Mouse (Mus musculus) forebrain, embryonic 14.5 days (tissue): ENCODE measurements around the gene Lactb. TPM values are rescaled to one million over a fixed set of nuclear protein-coding genes. Genes with fewer than 3 reads are reported as not detected.

Experiments
- ATAC-seq: fragments of 200-750 bp; cut with Nextera tagmentation; 2 replicates; pipeline ENCODE4 v1.8.0; 2017; ENCODE audit warnings: mild to moderate bottlenecking, moderate library complexity
- DNase-seq: peaks from one replicate; pipeline ENCODE4 v3.0.0-alpha.2; 2015; ENCODE audit warnings: low spot score
- H3K27ac ChIP-seq: fragments of 300-500 bp; sonication (generic); 2 replicates; pipeline ENCODE4 v1.5.1; 2014; ENCODE audit warnings: low read depth, mild to moderate bottlenecking, control low read depth, low read length, moderate library complexity
- H3K27me3 ChIP-seq: fragments of 300-500 bp; sonication (generic); replicated peaks from 2 replicates; pipeline ENCODE4 v1.6.1; 2014; ENCODE audit warnings: low read length, control low read depth, mixed read lengths; ENCODE audit not compliant: control insufficient read depth, insufficient read depth
- H3K36me3 ChIP-seq: fragments of 300-500 bp; sonication (generic); 2 replicates; pipeline ENCODE4 v1.6.1; 2014; ENCODE audit warnings: low read length, control low read depth; ENCODE audit not compliant: control insufficient read depth, insufficient read depth
- H3K4me1 ChIP-seq: fragments of 300-500 bp; sonication (generic); 2 replicates; pipeline ENCODE4 v1.6.1; 2014; ENCODE audit warnings: antibody characterized with exemption, low read length, control low read depth; ENCODE audit not compliant: control insufficient read depth, insufficient read depth
- H3K4me2 ChIP-seq: fragments of 300-500 bp; sonication (generic); 2 replicates; pipeline ENCODE4 v1.6.1; 2014; ENCODE audit warnings: mild to moderate bottlenecking, control low read depth, low read length
- H3K4me3 ChIP-seq: fragments of 300-500 bp; sonication (generic); 2 replicates; pipeline ENCODE4 v1.5.1; 2014; ENCODE audit warnings: low read depth, low read length, control low read depth
- H3K9ac ChIP-seq: fragments of 300-500 bp; sonication (generic); 2 replicates; pipeline ENCODE4 v1.6.1; 2014; ENCODE audit warnings: mild to moderate bottlenecking, low read length, control low read depth, moderate library complexity
- H3K9me3 ChIP-seq: fragments of 300-500 bp; sonication (generic); replicated peaks from 2 replicates; pipeline ENCODE4 v1.6.1; 2016; ENCODE audit warnings: low read length, control low read depth, mixed read lengths; ENCODE audit not compliant: control insufficient read depth
- WGBS: fragments of 180-500 bp; shearing (Covaris S2); extraction: QIAGEN DNeasy Blood & Tissue Kit; methylation state at CpG from one replicate; pipeline ENCODE4 v1.1.7; 2014; 5-methylcytosine and 5-hydroxymethylcytosine counted together
- polyA plus RNA-seq: library from polyadenylated mRNA; unstranded; fragments of >200 nt; fragmentation: Nextera tagmentation; extraction: Ambion mirVana; gene quantifications from 2 replicates; pipeline ENCODE4 v1.2.1, GENCODE M21; 2014

Lactb gene
- polyA plus RNA-seq, 1 experiment from 2014 or later = 10.2 TPM

DNA sequence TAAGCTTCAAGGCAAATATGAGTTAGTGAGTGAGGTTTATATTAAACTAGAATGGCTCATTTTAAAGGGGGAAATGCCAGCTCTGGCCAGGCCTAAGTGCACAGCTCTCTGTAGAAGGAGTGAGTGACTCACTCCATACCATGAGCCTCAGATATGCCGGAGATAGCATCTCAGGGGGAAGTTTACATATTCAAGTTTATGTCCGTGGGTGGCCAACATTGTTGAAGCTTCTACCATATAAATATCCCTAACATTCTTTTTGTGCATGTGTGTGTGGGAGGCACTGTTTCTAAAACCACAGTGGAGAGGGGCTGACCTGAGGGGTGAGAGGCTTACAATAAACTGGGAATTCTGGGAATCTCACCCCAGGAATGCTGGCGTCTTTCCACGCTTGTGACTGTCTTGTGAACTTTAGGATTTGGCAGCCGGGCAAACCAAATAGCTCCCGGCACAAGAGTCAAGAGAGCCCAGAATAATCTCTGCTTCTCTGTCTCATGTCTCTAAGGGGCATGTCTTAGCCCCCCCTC is 13.7 kb upstream of the Lactb start:
- ATAC-seq (no peak), DNase-seq (no peak)
- Histone ChIP-seq H3K9me3 (no peaks in the 10 kb centered on the region), H3K4me2 (no peak overlapping the region), H3K27me3 (no peaks in the 10 kb centered on the region), H3K4me1 (no peaks in the 10 kb centered on the region), H3K4me3 (no peak overlapping the region), H3K9ac (no peak overlapping the region), H3K27ac (no peak overlapping the region), H3K36me3 (no peaks in the 10 kb centered on the region)
- WGBS = 60% methylated on average over 6 of the region's 6 CpGs

DNA sequence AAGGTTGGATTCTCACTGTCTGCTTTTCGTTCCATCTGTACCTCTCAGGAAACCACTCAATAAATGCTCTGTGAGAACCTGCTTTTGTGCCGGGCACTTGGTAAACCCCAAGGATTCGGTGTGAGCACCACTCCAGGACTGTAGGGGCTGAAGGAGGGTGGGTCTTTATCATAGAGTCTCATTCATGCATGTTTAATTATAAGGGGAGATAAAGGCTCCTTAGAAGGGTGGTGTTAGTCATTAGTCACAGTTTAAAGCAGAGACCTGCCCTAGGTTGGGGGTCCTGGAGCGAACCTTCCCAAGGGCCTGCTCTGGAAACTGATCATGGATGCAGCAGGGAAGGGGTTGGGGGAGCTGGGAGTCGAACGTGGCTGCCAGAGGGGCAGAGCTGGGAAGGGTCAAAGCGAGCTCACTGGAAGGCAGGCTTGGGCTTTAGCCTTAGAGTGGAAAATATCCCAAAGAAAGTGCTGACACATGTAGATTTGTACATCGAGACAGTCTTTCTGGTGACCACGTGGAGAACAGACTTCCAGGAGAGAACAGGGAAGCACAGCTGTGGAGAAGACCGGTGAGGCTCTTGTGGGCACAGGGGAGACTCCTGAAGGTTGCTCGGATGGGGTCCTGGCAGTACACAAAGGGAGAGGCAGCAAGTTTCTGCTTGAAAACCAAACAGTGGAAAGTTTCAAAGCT is 13.1 kb upstream of the Lactb start:
- Histone ChIP-seq H3K4me3 (no peak overlapping the region), H3K4me1 (no peaks in the 10 kb centered on the region), H3K4me2 (no peak overlapping the region), H3K27me3 (no peaks in the 10 kb centered on the region), H3K9ac (no peak overlapping the region), H3K27ac (no peak overlapping the region), H3K36me3 (no peaks in the 10 kb centered on the region), H3K9me3 (no peaks in the 10 kb centered on the region)
- 58% methylated on average over 11 of the region's 11 CpGs for WGBS
- DNase-seq (no peak), ATAC-seq (no peak)

DNA sequence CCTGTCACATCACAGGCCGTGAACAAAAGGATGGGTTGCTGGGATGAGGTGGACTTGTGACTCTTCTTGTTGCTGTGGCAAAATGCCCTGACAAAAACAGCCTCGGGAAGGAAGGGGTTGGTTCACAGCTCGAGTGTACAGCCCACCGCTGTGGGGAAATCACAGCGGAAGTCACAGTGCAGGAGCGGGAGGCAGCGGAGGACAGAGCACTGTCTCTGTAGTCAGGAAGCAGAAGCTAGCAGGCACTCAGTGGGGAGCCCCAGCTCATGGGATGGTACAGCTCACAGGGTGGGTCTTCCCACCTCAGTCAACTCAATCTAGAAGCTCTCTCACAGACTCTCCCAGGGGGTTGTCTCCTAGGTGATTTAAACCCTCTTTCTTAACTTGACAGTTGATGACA is 10.1 kb upstream of the Lactb start:
- no peaks in the 10 kb centered on the region for H3K36me3 ChIP-seq
- DNase-seq (no peak), ATAC-seq (no peak)
- H3K4me3 ChIP-seq = no peak overlapping the region
- H3K9me3 ChIP-seq = no peaks in the 10 kb centered on the region
- no peak overlapping the region for H3K4me2 ChIP-seq
- H3K27ac ChIP-seq = no peak overlapping the region
- 87% methylated on average over 7 of the region's 7 CpGs for WGBS
- no peak overlapping the region for H3K9ac ChIP-seq
- no peaks in the 10 kb centered on the region for H3K4me1 ChIP-seq
- H3K27me3 ChIP-seq = no peaks in the 10 kb centered on the region

DNA sequence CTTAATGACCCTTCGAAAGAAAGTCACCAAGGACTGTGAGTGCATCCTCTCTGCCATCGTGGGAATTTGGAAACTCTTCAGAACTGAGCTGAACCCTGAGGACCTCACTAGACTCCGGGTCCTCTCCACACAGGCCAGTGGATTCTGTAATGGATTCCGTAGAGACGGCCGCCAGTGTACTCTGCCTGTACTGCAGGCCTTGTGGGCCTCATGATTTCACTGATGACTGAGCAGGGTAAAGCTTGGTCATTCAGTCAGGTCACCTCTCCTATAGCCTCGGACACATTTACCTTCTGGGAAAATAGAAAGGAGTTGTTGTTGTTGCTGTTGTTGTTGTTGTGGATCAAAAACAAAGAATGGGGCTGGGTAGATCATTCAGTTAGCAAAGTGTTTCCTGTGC is 6.8 kb upstream of the Lactb start:
- H3K4me2 ChIP-seq = no peak overlapping the region
- WGBS = 68% methylated on average over 7 of the region's 7 CpGs

DNA sequence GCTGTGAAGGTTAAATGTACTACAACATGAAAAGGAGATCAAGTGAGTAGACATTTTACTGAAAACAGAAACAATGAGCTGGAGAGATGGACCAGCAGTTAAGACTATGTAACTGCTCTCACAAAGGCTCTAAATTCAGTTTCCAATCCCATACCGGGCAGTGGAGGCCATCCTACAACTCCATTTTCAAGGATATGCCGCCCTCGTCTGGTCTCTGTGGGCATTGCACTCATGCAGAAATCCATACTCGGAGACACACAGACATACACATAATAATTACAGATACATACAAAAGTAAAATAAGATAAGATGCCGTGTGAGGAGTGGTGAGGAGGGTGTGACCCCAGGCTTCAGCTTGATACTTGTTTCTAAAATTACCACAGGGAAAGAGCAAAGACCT is 5.2 kb upstream of the Lactb start:
- Histone ChIP-seq H3K27me3 (no peaks in the 10 kb centered on the region), H3K4me2 (no peak overlapping the region), H3K27ac (no peak overlapping the region), H3K4me1 (peaks cover 2% of the 10 kb centered on the region; the same call in 1 of the 2 replicates), H3K36me3 (no peaks in the 10 kb centered on the region), H3K9ac (no peak overlapping the region), H3K4me3 (no peak overlapping the region), H3K9me3 (no peaks in the 10 kb centered on the region)
- no peak for ATAC-seq
- DNase-seq = peak; percentile 78
- 8% methylated on average over 5 of the region's 5 CpGs for WGBS

More for the DNA sequence above, 6.8 kb upstream of the Lactb start:
- Histone ChIP-seq H3K4me1 (no peaks in the 10 kb centered on the region), H3K9ac (no peak overlapping the region), H3K36me3 (no peaks in the 10 kb centered on the region), H3K27me3 (no peaks in the 10 kb centered on the region), H3K4me3 (no peak overlapping the region), H3K27ac (no peak overlapping the region), H3K9me3 (no peaks in the 10 kb centered on the region)
- no peak for ATAC-seq
- DNase-seq = no peak

DNA sequence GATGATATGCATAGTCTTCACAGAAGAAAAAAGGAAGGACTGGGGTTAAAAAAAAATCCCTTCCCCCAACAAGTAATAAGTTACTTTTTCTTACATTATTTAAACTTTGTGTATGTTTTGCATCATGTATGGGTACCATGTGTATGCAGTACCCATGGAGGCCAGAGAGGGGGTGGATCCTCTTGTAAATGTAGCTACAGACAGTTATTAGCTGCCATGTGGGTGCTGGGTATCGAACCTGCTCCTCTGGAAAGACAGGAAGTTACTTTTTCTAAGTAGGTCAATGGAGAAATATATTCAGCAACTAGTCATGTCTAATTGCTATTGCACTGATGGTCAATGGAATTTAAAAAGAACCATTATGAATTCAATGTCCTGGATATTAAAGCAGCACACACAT is 3.2 kb upstream of the Lactb start:
- DNase-seq = no peak
- Histone ChIP-seq H3K4me2 (no peak overlapping the region), H3K27me3 (no peaks in the 10 kb centered on the region), H3K36me3 (no peaks in the 10 kb centered on the region), H3K4me1 (peaks cover 2% of the 10 kb centered on the region; the same call in 1 of the 2 replicates), H3K4me3 (no peak overlapping the region), H3K27ac (no peak overlapping the region), H3K9me3 (no peaks in the 10 kb centered on the region), H3K9ac (no peak overlapping the region)
- ATAC-seq = no peak
- WGBS = 94% methylated on average over 1 of the region's 1 CpGs

DNA sequence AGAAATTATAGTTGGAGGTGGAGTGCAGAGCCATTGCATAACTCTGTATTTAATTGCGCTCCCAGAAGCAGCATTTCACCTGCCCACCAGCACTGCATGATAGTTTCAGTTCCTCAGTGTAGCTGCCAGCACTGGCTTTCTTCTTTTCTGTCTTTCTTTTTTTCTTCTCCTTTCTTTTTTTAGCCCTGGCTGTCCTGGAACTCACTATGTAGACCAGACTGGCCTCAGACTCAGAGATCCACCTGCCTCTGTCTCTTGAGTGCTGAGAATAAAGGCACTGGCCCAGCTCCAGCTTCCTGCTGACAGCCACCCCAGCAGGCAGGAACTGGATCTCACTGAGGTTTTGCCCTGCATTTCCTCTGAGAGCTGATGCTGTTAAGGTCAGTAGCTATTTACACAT is 2.7 kb upstream of the Lactb start:
- no peak overlapping the region for H3K4me2 ChIP-seq
- no peak overlapping the region for H3K9ac ChIP-seq
- DNase-seq = no peak
- ATAC-seq = no peak
- peaks cover 2% of the 10 kb centered on the region; the same call in 1 of the 2 replicates for H3K4me1 ChIP-seq
- H3K27ac ChIP-seq = no peak overlapping the region
- no peaks in the 10 kb centered on the region for H3K9me3 ChIP-seq
- H3K27me3 ChIP-seq = no peaks in the 10 kb centered on the region
- H3K4me3 ChIP-seq = no peak overlapping the region
- 0 out of 2 replicates have a peak, but pooled peaks cover under 1% of the 10 kb centered on the region for H3K36me3 ChIP-seq
- 93% methylated on average over 1 of the region's 1 CpGs for WGBS

DNA sequence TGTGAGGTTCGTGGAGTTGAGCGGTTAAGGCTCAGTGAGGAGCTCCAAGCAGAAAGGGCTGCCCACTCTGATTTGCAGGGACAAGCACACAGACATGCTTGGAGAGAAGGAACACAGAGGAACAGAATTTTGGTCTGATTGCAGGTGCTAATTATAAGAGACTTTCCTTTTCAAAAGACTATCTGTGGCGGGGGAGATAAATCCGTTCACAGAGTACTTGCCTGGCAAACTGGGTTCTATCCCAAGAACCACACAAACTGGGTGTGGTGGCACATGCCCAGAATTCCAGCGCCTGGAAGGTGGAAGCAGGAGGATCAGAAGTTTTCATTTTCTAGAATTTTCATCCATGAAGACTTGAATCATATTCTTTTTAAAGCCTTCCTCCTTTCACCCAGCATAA is 1.8 kb upstream of the Lactb start:
- H3K27ac ChIP-seq = no peak overlapping the region
- DNase-seq (no peak), ATAC-seq (no peak)
- H3K4me3 ChIP-seq = no peak overlapping the region
- H3K27me3 ChIP-seq = no peaks in the 10 kb centered on the region
- peaks cover 2% of the 10 kb centered on the region; the same call in 1 of the 2 replicates for H3K4me1 ChIP-seq
- H3K36me3 ChIP-seq = 0 out of 2 replicates have a peak, but pooled peaks cover 4% of the 10 kb centered on the region
- H3K4me2 ChIP-seq = no peak overlapping the region
- WGBS = 73% methylated on average over 5 of the region's 5 CpGs
- H3K9me3 ChIP-seq = no peaks in the 10 kb centered on the region
- no peak overlapping the region for H3K9ac ChIP-seq

DNA sequence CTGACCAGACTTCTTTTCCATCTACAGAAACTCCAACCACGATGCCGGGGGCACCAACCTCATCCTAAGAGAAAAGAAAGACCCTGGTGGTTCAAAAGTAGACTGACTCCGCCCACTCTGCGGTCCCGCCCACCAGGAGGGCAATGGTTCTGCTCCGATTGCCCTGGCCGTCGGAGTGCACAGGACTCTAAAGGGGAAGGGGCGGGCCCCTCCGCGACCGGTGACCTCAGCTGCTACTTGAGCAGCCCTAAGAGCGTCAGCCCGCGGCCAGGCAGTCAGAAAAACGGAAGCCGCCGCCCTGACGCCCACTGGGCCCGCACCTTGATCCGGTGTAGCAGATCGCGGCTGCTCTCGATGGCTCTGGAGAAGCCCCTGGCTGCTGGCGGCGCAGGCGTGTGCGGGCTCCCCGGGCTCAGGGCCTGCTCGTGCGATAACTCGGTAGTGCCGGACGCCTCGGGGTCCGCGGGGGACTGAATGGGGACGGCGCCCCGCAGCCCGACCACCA is 511 bp downstream of the Lactb start:
- Histone ChIP-seq H3K4me3 (peak overlapping the region; percentile 89), H3K9ac (peak overlapping the region; percentile 79), H3K27ac (peak overlapping the region; percentile 86), H3K4me2 (peak overlapping the region; percentile 64), H3K36me3 (peaks cover 18% of the 10 kb centered on the region), H3K9me3 (no peaks in the 10 kb centered on the region), H3K4me1 (peaks cover 2% of the 10 kb centered on the region; the same call in 1 of the 2 replicates), H3K27me3 (no peaks in the 10 kb centered on the region)
- WGBS = under 1% methylated on average over 41 of the region's 41 CpGs
- DNase-seq (peak; percentile 78), ATAC-seq (peak; percentile 80)
